Mouse (Mus musculus) ovary, adult 10 weeks (tissue): ENCODE measurements around the gene Gm10324. TPM values are rescaled to one million over a fixed set of nuclear protein-coding genes. Genes with fewer than 3 reads are reported as not detected.

Experiments
- polyA plus RNA-seq: library from polyadenylated mRNA; stranded (reverse); fragments of 350-450 nt; fragmentation: Illumina TruSeq; extraction: RNeasy Lipid Tissue Mini Kit (QIAGEN cat#74804); gene quantifications from one replicate; pipeline ENCODE4 v1.2.3, GENCODE M21; 2014

Gene Gm10324
- 5.4 TPM for polyA plus RNA-seq

DNA sequence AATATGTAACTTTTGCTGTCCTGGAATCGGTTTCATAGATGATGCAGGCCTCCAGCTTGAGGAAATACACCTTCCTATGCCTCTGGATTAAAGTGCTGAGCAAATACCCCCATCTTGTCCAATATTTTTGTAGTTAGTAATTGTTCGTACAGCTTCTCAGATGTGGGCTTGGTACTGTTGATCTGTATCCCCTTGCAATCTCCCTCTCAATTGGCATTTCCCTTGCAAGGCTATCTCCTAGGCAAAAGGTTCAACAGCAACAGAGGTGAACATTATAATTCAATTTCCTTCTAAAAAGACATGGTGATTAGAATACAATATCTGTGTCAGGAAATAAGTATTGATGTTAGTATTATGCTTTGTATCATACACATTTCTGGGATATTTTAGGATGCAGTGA lies at the start of gene Gm10324:
Gm10324 (plus strand) TSS at position 301 of the 400 bp plus-strand sequence.

Other genes with a start within 250 kb of the Gm10324 start
- gene Gm10772, start 108.0 kb downstream of the Gm10324 start, polyA plus RNA-seq, result not detected